Mouse (Mus musculus): ENCODE results near the gene Six2. TPM values are rescaled to one million over a fixed set of nuclear protein-coding genes. Genes with fewer than 3 reads are reported as not detected.

Gene Six2
- not detected for polyA plus RNA-seq (2021)

DNA sequence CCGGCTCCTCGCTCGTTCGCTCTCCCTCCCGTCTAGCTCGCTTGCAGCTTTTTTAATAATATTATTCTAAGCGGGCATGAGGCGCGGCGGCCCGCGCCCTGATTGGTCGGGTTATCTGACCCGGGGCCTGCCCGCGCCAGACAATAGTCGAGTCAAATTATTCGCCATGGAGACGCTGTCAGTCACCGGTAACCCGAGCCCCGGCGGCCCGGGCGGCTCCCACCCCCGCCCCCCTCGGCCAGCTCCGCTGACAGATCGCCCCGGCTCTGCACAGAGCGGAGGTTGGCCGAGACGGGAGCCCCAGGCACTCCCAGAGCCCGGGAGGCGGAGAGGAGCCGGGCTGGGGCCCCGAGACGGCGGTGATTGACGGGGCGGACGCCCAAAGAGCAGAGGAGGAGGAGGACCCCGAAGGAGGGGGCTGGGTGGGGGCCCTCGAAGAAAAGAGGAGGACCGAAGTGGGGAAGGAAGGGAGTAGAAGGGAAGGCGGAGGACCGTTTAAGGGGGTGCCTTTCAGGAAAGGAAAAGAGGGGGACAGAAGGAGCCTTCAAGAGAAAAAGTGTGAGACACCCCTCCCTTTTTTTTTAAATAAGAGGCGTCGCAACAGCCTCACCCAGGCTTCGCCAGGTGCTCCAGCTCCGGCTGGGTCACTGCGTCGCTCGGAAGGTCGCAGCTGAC is at the start of gene Six2:
Six2 (minus strand) TSS at position 39 of the 675 bp plus-strand sequence.
- TF ChIP-seq CTCF (IDR thresholded peaks at IDR 0.05) = no peak
- H3K27me3 ChIP-seq = peaks cover 79% of the 10 kb centered on the region
- DNase-seq (ENCODE audit: low read depth, low spot score) = no peak
- POLR2A ChIA-PET = no interaction called here
- no peak for ATAC-seq
- CTCF ChIA-PET = no interaction called here
- in situ Hi-C loops (cut with MboI; ENCODE audit: low pct_unique_long_range_greater_than_20kb) = no loop called here

DNA sequence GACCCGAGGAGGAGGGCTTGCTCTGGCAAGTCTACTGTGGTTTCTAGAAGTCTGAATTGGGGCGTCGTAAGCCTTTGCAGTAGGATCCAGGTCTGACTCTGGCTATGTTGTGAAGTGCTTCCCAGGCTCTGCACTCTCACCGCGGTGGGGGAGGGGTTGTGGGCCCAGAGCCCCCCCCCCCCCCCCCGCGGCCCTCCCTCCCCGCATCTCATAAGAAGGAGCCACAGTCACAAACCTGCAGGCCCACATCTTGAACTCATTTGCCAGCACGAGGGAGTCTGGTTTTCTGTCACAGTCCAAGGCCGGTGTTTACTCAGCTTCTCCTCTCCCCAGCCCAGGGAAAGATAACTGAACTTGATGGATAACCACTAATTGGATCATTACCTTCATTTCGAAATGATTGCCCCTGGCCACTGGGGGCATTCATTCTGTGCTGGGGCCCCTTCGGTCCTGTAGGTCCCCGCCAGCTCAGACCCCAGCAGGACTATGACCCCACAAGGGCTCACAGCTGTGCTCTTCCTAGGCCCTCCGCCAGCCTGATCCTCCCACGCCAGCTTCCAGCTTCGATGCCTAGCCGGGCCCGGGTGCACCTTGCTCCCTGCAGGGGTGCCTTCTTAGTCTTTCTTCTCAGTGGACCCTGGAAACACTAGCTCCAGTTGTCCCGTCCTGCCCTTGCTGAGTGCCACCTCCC is 49.2 kb upstream of the Six2 start:
- no peak for ATAC-seq
- peaks cover 3% of the 10 kb centered on the region for H3K27me3 ChIP-seq
- in situ Hi-C loops (cut with MboI; ENCODE audit: low pct_unique_long_range_greater_than_20kb) = no loop called here
- CTCF ChIA-PET = no interaction called here
- TF ChIP-seq CTCF (IDR thresholded peaks at IDR 0.05) = no peak
- POLR2A ChIA-PET = no interaction called here
- no peak for DNase-seq (ENCODE audit: low read depth, low spot score)

GRCm38 (mm10) chr17:85731329-85731728 is 43.3 kb upstream of the Six2 start:
- no peak for ATAC-seq
- ChIA-PET CTCF (no interaction called here), POLR2A (no interaction called here)
- DNase-seq (ENCODE audit: low read depth, low spot score) = no peak
- no peak for TF ChIP-seq CTCF (IDR thresholded peaks at IDR 0.05)
- in situ Hi-C loops (cut with MboI; ENCODE audit: low pct_unique_long_range_greater_than_20kb) = no loop called here
- H3K27me3 ChIP-seq = peaks cover 5% of the 10 kb centered on the region

GRCm38 (mm10) chr17:85730231-85731015 is 42.3 kb upstream of the Six2 start:
- no peak for TF ChIP-seq CTCF (IDR thresholded peaks at IDR 0.05)
- in situ Hi-C loops (cut with MboI; ENCODE audit: low pct_unique_long_range_greater_than_20kb) = no loop called here
- DNase-seq (ENCODE audit: low read depth, low spot score) (no peak), ATAC-seq (no peak)
- POLR2A ChIA-PET = interaction anchor here (0.6 kb wide), 1 partner anchor 176 kb away, joined by 3 read pairs; no protein-coding TSS in a partner anchor
- peaks cover 9% of the 10 kb centered on the region for H3K27me3 ChIP-seq
- CTCF ChIA-PET = no interaction called here

- CTCF ChIA-PET = no interaction called here
- no peak for ATAC-seq
- TF ChIP-seq CTCF (IDR thresholded peaks at IDR 0.05) = no peak
- POLR2A ChIA-PET = no interaction called here
- in situ Hi-C loops (cut with MboI; ENCODE audit: low pct_unique_long_range_greater_than_20kb) = no loop called here
- no peak for DNase-seq (ENCODE audit: low read depth, low spot score)
- peaks cover 9% of the 10 kb centered on the region for H3K27me3 ChIP-seq
These were observed 40.1 kb upstream of the Six2 start for GRCm38 (mm10) chr17:85728071-85728718.

GRCm38 (mm10) chr17:85725988-85726387 is 37.9 kb upstream of the Six2 start:
- ChIA-PET POLR2A (no interaction called here), CTCF (no interaction called here)
- in situ Hi-C loops (cut with MboI; ENCODE audit: low pct_unique_long_range_greater_than_20kb) = no loop called here

GRCm38 (mm10) chr17:85723166-85723565 is 35.1 kb upstream of the Six2 start:
- ChIA-PET POLR2A (no interaction called here), CTCF (no interaction called here)
- ATAC-seq (no peak), DNase-seq (ENCODE audit: low read depth, low spot score) (no peak)
- H3K27me3 ChIP-seq = peaks cover 21% of the 10 kb centered on the region
- in situ Hi-C loops (cut with MboI; ENCODE audit: low pct_unique_long_range_greater_than_20kb) = no loop called here
- no peak for TF ChIP-seq CTCF (IDR thresholded peaks at IDR 0.05)

More at GRCm38 (mm10) chr17:85725988-85726387, 37.9 kb upstream of the Six2 start:
- DNase-seq (ENCODE audit: low read depth, low spot score) = no peak
- peaks cover 14% of the 10 kb centered on the region for H3K27me3 ChIP-seq
- TF ChIP-seq CTCF (IDR thresholded peaks at IDR 0.05) = no peak
- no peak for ATAC-seq

DNA sequence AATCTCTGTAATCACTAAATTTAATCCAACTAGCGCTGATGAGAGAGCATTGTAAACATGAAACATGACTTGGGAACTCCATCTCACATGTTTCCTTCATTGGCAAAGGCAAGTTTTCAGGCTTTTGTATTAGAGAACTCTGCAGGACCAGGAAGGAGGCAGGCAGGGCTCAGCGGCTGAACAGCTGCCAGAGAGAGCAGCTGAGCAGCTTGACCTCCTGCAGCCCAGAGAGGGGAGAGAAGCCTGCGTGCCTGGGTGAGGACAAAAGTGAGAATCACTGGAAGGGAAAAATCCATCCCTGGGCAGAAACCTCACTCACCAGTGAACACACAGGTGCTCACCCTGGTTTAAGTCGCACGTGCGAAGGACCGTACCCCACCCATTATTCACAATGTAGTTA is 29.2 kb upstream of the Six2 start:
- ATAC-seq (no peak), DNase-seq (ENCODE audit: low read depth, low spot score) (no peak)
- ChIA-PET CTCF (no interaction called here), POLR2A (no interaction called here)
- H3K27me3 ChIP-seq = peaks cover 8% of the 10 kb centered on the region
- in situ Hi-C loops (cut with MboI; ENCODE audit: low pct_unique_long_range_greater_than_20kb) = no loop called here
- no peak for TF ChIP-seq CTCF (IDR thresholded peaks at IDR 0.05)

DNA sequence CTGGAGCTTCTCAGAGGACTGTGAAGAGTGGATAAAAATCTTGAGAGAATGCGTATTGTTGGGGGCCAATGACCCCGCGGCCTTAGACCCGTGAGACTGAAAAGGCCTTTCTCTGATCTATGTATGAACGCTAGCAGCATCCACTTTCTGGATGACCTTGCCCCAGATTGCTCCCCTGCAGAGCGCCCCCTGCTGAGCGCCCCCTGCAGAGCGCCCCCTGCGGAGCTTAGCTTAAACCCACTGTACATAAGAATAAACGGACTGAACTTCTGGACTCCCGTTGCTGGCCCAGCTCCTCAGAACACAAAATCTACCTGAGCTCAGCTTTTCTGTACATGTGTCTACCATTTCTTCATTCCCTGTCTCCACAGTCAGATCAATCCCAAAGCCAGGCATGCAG is 27.7 kb upstream of the Six2 start:
- CTCF ChIA-PET = no interaction called here
- in situ Hi-C loops (cut with MboI; ENCODE audit: low pct_unique_long_range_greater_than_20kb) = no loop called here
- ATAC-seq = no peak

GRCm38 (mm10) chr17:85714370-85714769 is 26.3 kb upstream of the Six2 start:
- in situ Hi-C loops (cut with MboI; ENCODE audit: low pct_unique_long_range_greater_than_20kb) = no loop called here
- ChIA-PET CTCF (no interaction called here), POLR2A (no interaction called here)
- H3K27me3 ChIP-seq = peaks cover 11% of the 10 kb centered on the region
- ATAC-seq (no peak), DNase-seq (ENCODE audit: low read depth, low spot score) (no peak)
- TF ChIP-seq CTCF (IDR thresholded peaks at IDR 0.05) = no peak

More for the DNA sequence above, 27.7 kb upstream of the Six2 start:
- DNase-seq (ENCODE audit: low read depth, low spot score) = no peak
- POLR2A ChIA-PET = no interaction called here
- no peak for TF ChIP-seq CTCF (IDR thresholded peaks at IDR 0.05)
- H3K27me3 ChIP-seq = peaks cover 14% of the 10 kb centered on the region

GRCm38 (mm10) chr17:85712874-85713273 is 24.8 kb upstream of the Six2 start:
- no peak for TF ChIP-seq CTCF (IDR thresholded peaks at IDR 0.05)
- no peak for DNase-seq (ENCODE audit: low read depth, low spot score)
- peaks cover 14% of the 10 kb centered on the region for H3K27me3 ChIP-seq
- in situ Hi-C loops (cut with MboI; ENCODE audit: low pct_unique_long_range_greater_than_20kb) = no loop called here
- ATAC-seq = no peak
- ChIA-PET CTCF (no interaction called here), POLR2A (no interaction called here)

Measured in Patski (cell line).